Mouse (Mus musculus): ENCODE measurements at regions not wholly inside any gene's neighbourhood (a gene's known extent, or its start where the extent isn't known, plus 50 kb on each side); places are given as distances from the start of the nearest gene placed in this dataset.

GRCm38 (mm10) chr2:128301709-128302108, 175.9 kb downstream of the Bcl2l11 start:
- DNase-seq (ENCODE audit: low read depth) = no peak

DNA sequence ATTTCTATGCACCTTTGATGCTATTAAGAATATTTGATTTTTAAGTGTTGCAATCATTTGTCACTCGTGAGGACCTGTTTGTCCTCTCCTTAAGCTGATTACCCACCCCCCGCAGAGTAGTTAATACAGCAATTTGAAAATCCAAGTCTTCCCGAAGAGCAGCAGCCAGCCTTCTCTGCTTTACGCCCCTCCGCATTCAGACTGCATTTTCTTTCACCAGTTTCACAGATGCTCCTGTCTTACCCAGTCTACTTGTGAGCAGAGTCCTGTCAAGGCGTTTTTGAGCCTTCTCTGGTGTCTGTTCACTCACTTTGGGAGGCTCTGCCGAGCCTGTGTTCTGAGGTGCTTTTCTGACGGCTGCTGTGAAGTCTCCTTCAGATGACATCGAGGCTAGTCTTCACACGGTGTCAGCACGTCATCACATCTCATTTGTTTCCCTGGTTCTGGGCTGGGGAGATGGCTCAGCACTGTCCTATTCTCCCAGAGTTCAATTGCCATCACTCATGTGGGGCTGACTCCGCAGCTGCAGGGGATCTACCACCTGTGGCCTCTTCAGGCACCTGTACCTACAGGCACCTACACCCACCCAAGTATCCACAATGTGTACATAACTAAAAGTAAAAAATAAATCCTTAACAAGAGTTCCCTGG, 178.3 kb downstream of the Bcl2l11 start:
- DNase-seq (ENCODE audit: low read depth) = no peak

- no peak for DNase-seq (ENCODE audit: low read depth)
These were observed 180.9 kb downstream of the Bcl2l11 start for GRCm38 (mm10) chr2:128306693-128307092.

- no peak for DNase-seq (ENCODE audit: low read depth)
These were observed 183.7 kb downstream of the Bcl2l11 start for GRCm38 (mm10) chr2:128309541-128310030.

DNA sequence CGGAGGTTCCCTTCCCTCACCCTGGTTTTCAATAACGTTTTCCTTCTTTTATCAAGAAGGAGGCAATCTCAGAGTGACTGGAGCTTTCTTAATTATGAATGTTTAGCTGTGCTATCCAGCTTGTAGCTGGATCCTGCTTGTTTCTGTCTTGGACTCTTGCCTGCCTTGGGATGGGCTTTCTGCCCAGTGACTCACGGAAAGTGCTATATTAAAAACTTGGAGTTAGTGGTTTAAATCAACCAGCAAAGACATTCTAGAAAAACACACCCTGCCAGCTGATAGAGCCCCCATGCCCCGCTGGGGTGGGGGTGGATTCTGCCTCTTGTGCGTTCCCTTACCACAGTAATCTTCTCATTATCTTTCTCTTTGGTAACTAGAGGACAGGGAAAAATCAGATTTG, 184.2 kb downstream of the Bcl2l11 start:
- DNase-seq (ENCODE audit: low read depth) = no peak

- DNase-seq (ENCODE audit: low read depth) = peak; percentile 38
These were observed 186.3 kb downstream of the Bcl2l11 start for GRCm38 (mm10) chr2:128312084-128312594.

DNA sequence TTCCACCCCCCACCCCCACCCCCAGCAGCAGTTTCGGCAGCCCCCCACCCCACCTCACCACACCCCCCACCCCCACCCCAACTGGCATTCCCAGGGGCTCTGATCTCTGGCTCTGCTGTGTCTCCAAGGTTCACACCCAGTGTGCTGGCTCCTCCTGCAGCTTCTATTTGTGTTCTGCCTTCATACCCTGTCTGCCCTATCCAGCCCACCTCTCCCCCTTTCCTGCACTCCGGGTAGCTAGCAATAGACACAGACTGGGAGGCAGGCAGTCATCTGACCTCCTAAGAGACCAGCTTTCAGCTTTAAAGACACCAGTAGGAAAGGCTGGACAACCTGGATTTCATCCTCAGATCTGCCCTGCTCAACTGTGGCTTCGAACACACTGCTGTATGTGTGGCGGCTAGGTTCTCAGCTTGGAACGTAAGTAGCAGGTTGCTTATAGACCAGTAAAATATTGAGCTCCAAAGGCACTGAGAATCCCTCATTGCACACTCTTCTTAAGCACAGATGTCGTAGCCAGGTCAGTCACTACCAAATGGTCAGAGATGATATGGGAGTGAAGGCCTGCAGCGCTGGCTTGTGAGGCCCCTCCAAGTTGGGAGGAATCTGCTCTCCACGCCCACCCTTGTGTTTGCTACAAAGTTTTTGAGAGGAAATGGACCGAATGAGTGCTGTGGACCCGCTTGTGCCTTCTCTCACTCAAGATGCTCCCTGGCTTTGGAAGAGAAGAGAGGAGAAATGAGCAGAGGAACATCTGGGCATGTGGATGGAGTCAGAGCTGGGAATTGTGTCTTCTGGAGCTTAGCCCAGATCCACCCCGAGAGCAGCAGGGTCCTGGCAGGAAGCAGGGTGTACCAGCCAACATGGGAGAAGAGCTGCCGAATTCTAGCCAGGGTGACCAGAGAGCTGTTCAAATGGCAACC, 187.1 kb downstream of the Bcl2l11 start:
- DNase-seq (ENCODE audit: low read depth) = no peak

GRCm38 (mm10) chr2:128313582-128313918, 187.7 kb downstream of the Bcl2l11 start:
- no peak for DNase-seq (ENCODE audit: low read depth)

DNA sequence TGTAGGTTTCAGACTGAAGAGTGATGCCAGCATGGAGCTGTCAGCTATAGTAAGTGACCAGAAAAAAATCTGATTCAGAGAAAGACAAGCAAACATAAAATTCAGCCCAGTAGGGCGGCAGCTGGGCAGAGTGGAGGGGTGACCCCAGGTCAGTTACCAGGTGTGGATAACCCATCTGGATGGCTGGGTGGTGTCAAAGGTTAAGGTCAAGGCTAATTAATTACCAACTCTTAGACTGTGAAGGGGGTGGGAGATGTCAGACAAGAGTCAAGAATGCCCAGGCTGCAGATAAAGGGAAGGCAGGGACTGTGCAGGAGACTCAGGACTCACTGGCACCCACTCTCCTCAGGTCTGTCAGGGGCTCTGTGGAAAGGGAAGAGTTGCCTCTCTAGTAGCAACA, 188.1 kb downstream of the Bcl2l11 start:
- no peak for DNase-seq (ENCODE audit: low read depth)

DNA sequence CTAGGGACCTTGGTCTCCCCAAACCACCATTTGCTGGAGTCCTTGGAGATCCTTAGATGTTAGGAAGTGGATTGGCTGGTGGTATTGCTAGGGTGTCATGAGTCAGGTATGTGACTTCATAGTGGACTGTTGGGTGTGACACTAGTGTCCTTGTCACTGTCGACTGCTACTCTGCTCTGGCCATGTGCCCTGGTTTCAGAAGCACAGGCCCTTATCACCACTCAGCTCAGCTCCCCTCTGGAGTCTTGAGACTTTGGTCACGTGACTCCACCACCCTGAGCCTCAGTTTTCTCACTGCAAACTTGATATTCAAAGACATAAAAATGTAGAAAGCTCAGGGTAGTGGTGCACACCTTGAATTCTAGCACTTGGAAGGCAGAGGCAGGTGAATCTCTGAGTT, 190.7 kb downstream of the Bcl2l11 start:
- DNase-seq (ENCODE audit: low read depth) = no peak

DNA sequence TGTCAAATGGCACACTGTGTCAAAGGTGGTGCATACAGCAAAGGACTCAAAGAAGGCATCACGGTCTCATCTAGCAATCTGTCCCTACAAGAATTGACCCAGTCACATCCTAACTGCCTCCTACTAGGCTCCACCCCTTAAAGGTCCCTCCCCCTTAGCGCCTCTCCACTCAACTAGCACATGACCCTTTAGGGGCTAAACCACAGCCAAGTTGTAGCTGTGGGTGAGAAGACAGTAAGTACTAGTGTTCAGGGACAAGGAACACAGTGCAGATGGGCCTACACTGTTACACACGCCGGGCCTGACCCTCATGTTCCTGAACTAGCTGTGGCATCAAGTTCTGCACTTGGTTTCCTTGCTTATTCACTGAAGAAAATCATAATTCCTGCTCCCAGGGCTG, 192.4 kb downstream of the Bcl2l11 start:
- peak; percentile 34 for DNase-seq (ENCODE audit: low read depth)

GRCm38 (mm10) chr2:128318956-128319355, 193.1 kb downstream of the Bcl2l11 start:
- DNase-seq (ENCODE audit: low read depth) = peak; percentile 72

GRCm38 (mm10) chr2:128321475-128321874, 195.6 kb downstream of the Bcl2l11 start:
- no peak for DNase-seq (ENCODE audit: low read depth)

DNA sequence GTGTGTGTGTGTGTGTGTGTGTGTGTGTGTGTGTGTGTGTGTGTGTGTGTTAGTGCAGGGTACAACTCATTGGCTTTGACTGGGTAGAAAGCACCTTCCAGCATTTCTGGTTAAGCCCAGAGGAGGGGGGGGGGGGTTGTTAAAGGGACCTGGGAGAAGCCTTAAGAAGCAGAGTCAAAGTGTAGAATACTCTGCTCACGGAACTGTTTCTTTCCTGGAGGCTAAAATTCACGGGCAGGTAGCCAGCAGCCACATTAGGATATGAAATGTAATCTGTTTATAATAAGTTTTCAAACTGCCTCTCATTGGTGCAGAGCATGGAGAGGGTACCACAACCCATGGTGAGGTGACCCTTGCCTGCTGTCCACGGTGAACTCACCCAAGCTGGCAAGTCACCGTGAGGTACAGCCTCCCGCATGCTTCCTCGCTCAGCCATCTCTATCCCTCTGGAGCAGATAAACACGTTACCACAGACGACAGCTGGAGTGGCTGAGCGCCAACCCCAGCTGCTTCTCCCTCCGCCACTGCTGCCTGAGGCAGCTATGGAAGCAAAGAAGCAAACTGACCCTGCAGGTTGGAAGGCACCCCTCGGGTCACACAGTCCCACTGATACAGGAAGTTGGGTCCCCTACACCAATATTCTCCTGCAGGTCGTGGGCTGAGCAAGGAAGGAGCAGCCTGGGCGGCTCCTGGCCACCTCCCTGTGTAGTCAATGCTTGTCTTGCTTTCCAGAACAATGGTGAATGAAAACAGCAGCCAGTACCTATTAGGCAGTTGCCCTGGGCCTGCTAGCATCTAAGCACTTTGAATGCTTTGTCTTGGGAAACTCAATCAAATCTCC, 198.6 kb downstream of the Bcl2l11 start:
- peak; percentile 32 for DNase-seq (ENCODE audit: low read depth)

DNA sequence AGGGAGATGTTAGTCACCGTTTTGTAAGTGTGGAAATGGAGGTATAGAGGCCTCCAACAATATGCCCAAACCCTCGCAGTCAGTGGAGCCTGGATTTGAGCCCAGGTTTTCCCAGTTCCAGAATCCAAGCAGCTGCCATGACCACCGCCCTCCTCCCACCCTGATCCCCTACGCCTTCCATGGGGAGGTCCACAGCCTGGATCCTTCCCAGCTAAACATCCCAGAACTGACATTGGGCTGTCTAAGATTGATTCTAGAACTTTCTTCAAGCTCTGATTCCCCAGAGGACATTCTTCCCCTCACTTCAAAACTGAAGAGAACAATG, 199.2 kb downstream of the Bcl2l11 start:
- DNase-seq (ENCODE audit: low read depth) = no peak

DNA sequence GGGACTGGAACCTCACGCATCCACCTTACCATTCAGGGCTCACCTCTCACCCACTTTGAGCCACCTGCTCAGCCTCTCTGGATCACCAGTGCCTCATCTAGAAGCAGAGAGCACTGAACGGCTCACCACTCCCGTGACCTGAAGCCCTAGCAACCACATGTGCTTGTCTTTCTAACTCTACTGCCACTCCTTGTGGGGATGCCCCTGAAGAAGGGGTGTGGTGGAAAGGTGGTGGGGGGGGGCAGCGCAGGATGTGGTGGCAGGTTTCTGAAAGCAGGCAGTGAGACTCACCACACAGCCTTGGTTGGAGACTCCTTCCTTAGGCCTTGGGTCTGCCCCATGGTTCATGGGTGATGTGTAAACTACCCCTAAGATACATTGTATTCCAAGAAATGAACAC, 199.6 kb downstream of the Bcl2l11 start:
- DNase-seq (ENCODE audit: low read depth) = peak; percentile 88

GRCm38 (mm10) chr2:128330833-128331232, 205.0 kb downstream of the Bcl2l11 start:
- DNase-seq (ENCODE audit: low read depth) = no peak

- no peak for DNase-seq (ENCODE audit: low read depth)
These were observed 205.4 kb downstream of the Bcl2l11 start for GRCm38 (mm10) chr2:128331275-128331674.

- no peak for DNase-seq (ENCODE audit: low read depth)
These were observed 205.8 kb downstream of the Bcl2l11 start for GRCm38 (mm10) chr2:128331681-128332080.

DNA sequence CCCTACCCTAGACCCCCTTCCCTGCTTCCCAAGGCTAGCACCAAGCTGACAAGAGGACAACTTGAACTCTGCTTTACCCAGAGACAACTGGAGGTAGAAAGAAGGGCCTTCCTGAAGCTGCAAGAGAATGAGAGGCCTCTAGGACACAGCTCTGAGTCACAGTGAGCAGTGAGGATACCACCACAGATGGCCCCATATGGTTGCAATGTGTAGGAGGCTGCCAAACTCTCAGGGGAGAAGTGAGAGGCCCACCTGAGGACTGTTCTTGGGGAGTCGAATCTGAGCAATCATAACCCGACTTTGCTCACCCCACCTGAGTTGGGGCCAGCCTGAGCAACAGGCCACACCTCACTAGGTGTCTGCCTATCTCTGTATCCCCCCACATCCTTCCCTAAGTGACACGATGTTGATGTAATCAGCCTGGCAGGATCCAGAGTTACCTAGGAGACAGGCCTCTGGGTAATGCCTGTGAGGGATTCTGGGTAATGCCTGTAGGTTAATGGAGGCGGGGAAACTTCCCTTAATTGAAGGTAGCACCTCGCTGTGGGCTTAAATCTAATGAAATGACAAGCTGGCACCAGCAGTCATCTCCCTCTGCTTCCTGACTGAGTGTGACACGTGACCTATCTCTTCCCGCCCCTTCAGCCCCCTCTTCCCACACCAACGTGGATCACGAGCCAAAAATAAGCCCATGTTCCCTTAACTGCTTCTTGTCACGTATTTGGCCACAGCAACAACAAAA, 207.7 kb downstream of the Bcl2l11 start:
- DNase-seq (ENCODE audit: low read depth) = no peak

DNA sequence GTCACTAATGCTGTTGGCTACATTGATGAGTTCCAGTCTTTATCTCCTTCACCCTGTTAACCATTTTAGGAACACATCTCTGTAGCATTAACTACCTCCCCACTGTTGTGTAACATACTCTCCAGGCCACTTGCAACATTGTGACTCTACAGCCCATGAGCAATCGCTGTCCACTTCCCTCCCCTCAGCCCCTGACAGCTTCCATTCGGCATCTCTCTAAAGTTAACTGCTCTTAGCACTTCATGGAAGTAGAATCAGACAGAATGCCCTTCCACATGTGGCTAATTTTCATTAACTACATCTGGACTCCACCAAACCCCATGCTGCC, 208.3 kb downstream of the Bcl2l11 start:
- no peak for DNase-seq (ENCODE audit: low read depth)

All from naive thymus-derived CD4-positive, alpha-beta T cell, adult 2 months (primary cell).